Mouse (Mus musculus) forebrain, embryonic 15.5 days (tissue): ENCODE results near the gene Ccdc162. TPM values are rescaled to one million over a fixed set of nuclear protein-coding genes. Genes with fewer than 3 reads are reported as not detected.

Experiments
- ATAC-seq: fragments of 200-750 bp; cut with Nextera tagmentation; replicated peaks from 2 replicates; pipeline ENCODE4 v1.8.0; 2017; ENCODE audit warnings: mild to moderate bottlenecking, moderate TSS enrichment, moderate library complexity
- H3K27ac ChIP-seq: fragments of 300-500 bp; sonication (generic); replicated peaks from 2 replicates; pipeline ENCODE4 v1.5.1; 2015; ENCODE audit warnings: mild to moderate bottlenecking, inconsistent platforms
- H3K27me3 ChIP-seq: fragments of 300-500 bp; sonication (generic); 2 replicates; pipeline ENCODE4 v1.6.1; 2015; ENCODE audit warnings: inconsistent platforms
- H3K36me3 ChIP-seq: fragments of 300-500 bp; sonication (generic); 2 replicates; pipeline ENCODE4 v1.6.1; 2015; ENCODE audit warnings: mild to moderate bottlenecking, inconsistent platforms
- H3K4me1 ChIP-seq: fragments of 300-500 bp; sonication (generic); 2 replicates; pipeline ENCODE4 v1.6.1; 2015; ENCODE audit warnings: inconsistent platforms
- H3K4me2 ChIP-seq: fragments of 300-500 bp; sonication (generic); replicated peaks from 2 replicates; pipeline ENCODE4 v1.6.1; 2015; ENCODE audit warnings: mild to moderate bottlenecking, inconsistent platforms
- H3K4me3 ChIP-seq: fragments of 300-500 bp; sonication (generic); 2 replicates; pipeline ENCODE4 v1.5.1; 2015; ENCODE audit warnings: mild to moderate bottlenecking, inconsistent platforms
- H3K9ac ChIP-seq: fragments of 300-500 bp; sonication (generic); replicated peaks from 2 replicates; pipeline ENCODE4 v1.6.1; 2015; ENCODE audit warnings: mild to moderate bottlenecking, inconsistent platforms
- H3K9me3 ChIP-seq: fragments of 300-500 bp; sonication (generic); 2 replicates; pipeline ENCODE4 v1.6.1; 2016; ENCODE audit warnings: inconsistent platforms
- WGBS: fragments of 180-500 bp; shearing (Covaris S2); methylation state at CpG from one replicate; pipeline ENCODE4 v1.1.7; 2015; ENCODE audit warnings: mixed read lengths; 5-methylcytosine and 5-hydroxymethylcytosine counted together
- polyA plus RNA-seq: library from polyadenylated mRNA; unstranded; fragments of >200 nt; fragmentation: Nextera tagmentation; extraction: Ambion mirVana; gene quantifications from 2 replicates; pipeline ENCODE4 v1.2.1, GENCODE M21; 2015

Gene Ccdc162
- polyA plus RNA-seq, 1 experiment from 2014 or later, result 0.46 TPM

DNA sequence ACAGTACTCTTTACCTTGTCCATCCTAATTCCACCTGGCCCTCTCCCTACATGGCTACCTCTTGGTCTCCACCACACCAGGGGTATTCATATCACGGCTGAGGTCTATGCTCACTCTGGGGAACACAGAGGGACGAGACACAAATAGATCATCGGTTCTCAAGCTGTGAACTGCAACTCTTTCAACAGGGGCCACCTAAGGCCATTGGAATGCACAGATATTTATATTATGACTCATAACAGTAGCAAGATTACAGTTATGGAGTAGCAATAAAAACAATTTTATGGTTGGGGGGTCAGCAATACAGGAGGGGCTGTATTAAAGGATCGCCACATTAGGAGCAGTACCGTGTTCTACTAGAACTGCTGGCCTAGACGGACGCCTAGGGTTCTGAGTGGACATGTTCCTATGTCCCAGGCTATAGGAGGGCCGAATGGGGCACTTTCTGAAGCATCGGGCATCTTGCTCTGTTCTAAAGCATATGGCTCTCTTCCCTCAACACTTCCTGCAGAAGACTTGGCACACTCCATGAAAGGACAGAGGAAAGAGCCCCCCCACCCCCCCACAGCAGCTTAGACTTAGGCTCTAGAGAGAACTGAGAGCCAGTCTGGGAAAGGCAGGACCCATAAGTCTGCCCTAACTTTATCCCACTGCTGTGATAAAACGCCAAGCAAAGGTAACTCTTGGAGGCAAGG is 154.6 kb downstream of the Ccdc162 start:
- H3K27ac ChIP-seq, result no peak overlapping the region

DNA sequence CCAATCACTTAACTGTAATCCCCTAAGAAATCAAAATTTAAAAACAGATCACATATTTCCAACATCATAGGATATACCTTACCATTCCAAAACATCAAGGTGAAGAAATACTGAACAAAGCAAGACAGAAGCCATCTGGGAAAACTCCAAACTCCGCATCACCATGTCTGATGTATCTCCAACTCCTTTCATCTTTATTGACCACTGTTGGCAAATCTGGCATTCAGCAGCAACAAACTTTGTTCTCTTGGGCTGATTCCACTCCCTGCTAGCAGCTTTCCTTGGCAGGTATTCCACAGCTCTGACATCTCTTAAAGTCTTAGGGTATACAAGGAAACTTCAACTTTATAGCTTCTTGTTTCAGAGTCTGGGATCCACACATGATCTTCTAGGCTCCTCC is 158.0 kb downstream of the Ccdc162 start:
- Histone ChIP-seq H3K4me2 (no peak overlapping the region), H3K27ac (no peak overlapping the region), H3K27me3 (no peaks in the 10 kb centered on the region), H3K9me3 (0 out of 2 replicates have a peak, but pooled peaks cover 4% of the 10 kb centered on the region), H3K9ac (no peak overlapping the region), H3K4me1 (peaks cover 4% of the 10 kb centered on the region), H3K4me3 (no peak overlapping the region), H3K36me3 (no peaks in the 10 kb centered on the region)
- 90% methylated on average over 1 of the region's 1 CpGs for WGBS
- no peak for ATAC-seq

More for the DNA sequence above, 154.6 kb downstream of the Ccdc162 start:
- Histone ChIP-seq H3K36me3 (no peaks in the 10 kb centered on the region), H3K4me3 (no peak overlapping the region), H3K9ac (no peak overlapping the region), H3K9me3 (0 out of 2 replicates have a peak, but pooled peaks cover 4% of the 10 kb centered on the region), H3K4me2 (no peak overlapping the region), H3K27me3 (no peaks in the 10 kb centered on the region), H3K4me1 (no peaks in the 10 kb centered on the region)
- ATAC-seq, result no peak
- whole genome bisulfite sequencing, result 93% methylated on average over 10 of the region's 10 CpGs

- no peak overlapping the region for H3K9ac ChIP-seq
- WGBS, result 88% methylated on average over 3 of the region's 3 CpGs
- no peaks in the 10 kb centered on the region for H3K36me3 ChIP-seq
- no peak for ATAC-seq
- H3K4me1 ChIP-seq, result peaks cover 12% of the 10 kb centered on the region
- H3K4me3 ChIP-seq, result no peak overlapping the region
- no peak overlapping the region for H3K4me2 ChIP-seq
- no peak overlapping the region for H3K27ac ChIP-seq
- no peaks in the 10 kb centered on the region for H3K9me3 ChIP-seq
- no peaks in the 10 kb centered on the region for H3K27me3 ChIP-seq
Measured at GRCm38 (mm10) chr10:41555081-41555480, 161.4 kb downstream of the Ccdc162 start.

DNA sequence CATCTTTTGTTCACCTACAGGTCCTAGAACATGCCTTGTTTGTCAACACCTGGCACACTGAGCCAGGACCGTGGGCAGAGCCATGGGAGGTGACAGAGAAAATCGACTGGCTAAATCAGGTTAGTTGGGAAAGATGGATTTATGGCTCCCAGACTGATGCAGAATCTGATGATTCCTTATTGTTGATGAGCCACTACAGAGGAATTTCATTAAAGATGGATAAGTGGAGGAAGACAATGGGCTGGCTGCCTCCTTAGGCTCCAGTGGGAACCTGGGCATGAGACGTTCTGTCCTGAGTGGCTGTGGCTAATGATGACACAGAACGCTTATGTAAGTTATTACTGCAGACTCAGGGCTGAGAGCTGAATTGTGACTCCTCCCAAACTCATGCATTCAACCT is 162.7 kb downstream of the Ccdc162 start:
- Histone ChIP-seq H3K36me3 (no peaks in the 10 kb centered on the region), H3K9ac (no peak overlapping the region), H3K27ac (no peak overlapping the region), H3K4me1 (peaks cover 12% of the 10 kb centered on the region), H3K4me3 (no peak overlapping the region), H3K4me2 (no peak overlapping the region), H3K27me3 (no peaks in the 10 kb centered on the region), H3K9me3 (peaks cover 4% of the 10 kb centered on the region; the same call in 1 of the 2 replicates)
- 64% methylated on average over 4 of the region's 4 CpGs for WGBS
- no peak for ATAC-seq

DNA sequence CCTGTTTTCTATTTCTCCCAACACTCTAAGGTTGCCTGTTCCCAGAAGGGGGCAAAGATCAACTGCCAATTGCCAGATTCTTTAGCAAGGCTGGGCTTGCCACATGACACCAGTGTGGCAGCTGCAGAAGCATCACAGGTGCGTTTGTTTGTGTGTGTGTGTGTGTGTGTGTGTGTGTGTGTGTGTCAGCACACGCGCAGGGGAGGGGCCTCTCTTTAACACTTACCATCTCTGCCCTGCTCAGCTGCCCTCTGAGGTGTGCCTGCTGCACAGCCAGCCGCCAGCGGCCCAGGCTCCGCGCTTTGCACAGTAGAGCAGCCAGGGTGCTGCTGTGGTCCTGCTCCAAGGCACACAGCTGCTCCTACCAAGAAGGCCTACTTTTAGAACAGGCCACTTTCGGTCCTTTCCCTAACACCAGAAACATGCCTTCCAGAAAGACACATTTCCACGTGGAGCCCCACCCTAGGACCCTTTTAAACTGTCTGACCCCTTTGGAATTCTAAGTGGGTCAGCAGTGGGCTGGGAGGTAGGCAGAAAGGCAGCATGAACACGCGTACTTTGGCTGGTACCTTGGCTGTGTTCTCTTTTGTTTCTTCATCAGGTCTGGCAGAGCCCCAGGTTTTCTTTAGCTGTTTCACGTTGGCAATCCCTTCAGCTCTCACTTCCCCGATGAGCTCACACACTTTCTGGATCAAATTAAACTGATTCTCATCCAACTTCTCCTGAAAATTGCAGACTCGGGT is 163.4 kb downstream of the Ccdc162 start:
- Histone ChIP-seq H3K9me3 (peaks cover 4% of the 10 kb centered on the region; the same call in 1 of the 2 replicates), H3K9ac (no peak overlapping the region), H3K27ac (no peak overlapping the region), H3K4me1 (peaks cover 12% of the 10 kb centered on the region), H3K4me2 (no peak overlapping the region), H3K27me3 (no peaks in the 10 kb centered on the region), H3K4me3 (no peak overlapping the region), H3K36me3 (no peaks in the 10 kb centered on the region)
- ATAC-seq, result peak; percentile 64; the same call in 1 of the 2 replicates
- 29% methylated on average over 14 of the region's 14 CpGs for WGBS

DNA sequence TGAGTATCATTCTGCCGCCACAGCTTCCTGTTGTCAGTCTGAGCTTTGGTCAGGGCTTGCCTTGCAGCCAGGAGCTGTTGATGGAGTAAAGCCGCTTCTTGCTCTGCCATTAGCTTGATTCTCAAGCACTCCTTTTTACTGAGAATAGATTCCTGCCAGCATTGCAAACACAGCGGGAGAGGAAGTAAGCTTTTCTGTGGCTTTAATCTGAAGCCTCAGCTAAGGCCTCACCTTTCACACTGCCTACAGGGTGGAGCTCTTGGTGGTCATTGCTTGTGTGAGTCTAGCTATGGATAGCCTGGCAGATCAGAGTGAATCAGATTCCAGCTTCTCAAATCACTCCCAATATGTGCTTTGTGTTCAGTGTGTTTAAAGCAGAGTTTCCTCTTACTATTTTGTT is 164.1 kb downstream of the Ccdc162 start:
- no peak overlapping the region for H3K4me3 ChIP-seq
- no peaks in the 10 kb centered on the region for H3K36me3 ChIP-seq
- peaks cover 4% of the 10 kb centered on the region; the same call in 1 of the 2 replicates for H3K9me3 ChIP-seq
- no peak overlapping the region for H3K9ac ChIP-seq
- no peak overlapping the region for H3K4me2 ChIP-seq
- ATAC-seq, result no peak
- H3K27ac ChIP-seq, result no peak overlapping the region; the same call in 1 of the 2 replicates
- 11% methylated on average over 3 of the region's 3 CpGs for WGBS
- no peaks in the 10 kb centered on the region for H3K27me3 ChIP-seq
- H3K4me1 ChIP-seq, result peaks cover 12% of the 10 kb centered on the region

- Histone ChIP-seq H3K27ac (no peak overlapping the region), H3K4me3 (no peak overlapping the region), H3K27me3 (no peaks in the 10 kb centered on the region), H3K9me3 (peaks cover 4% of the 10 kb centered on the region; the same call in 1 of the 2 replicates), H3K9ac (no peak overlapping the region), H3K4me1 (peaks cover 12% of the 10 kb centered on the region), H3K4me2 (no peak overlapping the region), H3K36me3 (no peaks in the 10 kb centered on the region)
- no peak for ATAC-seq
- WGBS, result 81% methylated on average over 7 of the region's 7 CpGs
Measured at GRCm38 (mm10) chr10:41550711-41551110, 165.7 kb downstream of the Ccdc162 start.

- H3K4me2 ChIP-seq, result no peak overlapping the region
- 72% methylated on average over 13 of the region's 13 CpGs for WGBS
- no peaks in the 10 kb centered on the region for H3K27me3 ChIP-seq
- H3K36me3 ChIP-seq, result no peaks in the 10 kb centered on the region
- H3K9ac ChIP-seq, result no peak overlapping the region
- H3K4me1 ChIP-seq, result peaks cover 8% of the 10 kb centered on the region
- H3K4me3 ChIP-seq, result no peak overlapping the region
- no peak overlapping the region for H3K27ac ChIP-seq
- H3K9me3 ChIP-seq, result peaks cover 4% of the 10 kb centered on the region; the same call in 1 of the 2 replicates
- no peak for ATAC-seq
Measured at GRCm38 (mm10) chr10:41546396-41547165, 169.9 kb downstream of the Ccdc162 start.

DNA sequence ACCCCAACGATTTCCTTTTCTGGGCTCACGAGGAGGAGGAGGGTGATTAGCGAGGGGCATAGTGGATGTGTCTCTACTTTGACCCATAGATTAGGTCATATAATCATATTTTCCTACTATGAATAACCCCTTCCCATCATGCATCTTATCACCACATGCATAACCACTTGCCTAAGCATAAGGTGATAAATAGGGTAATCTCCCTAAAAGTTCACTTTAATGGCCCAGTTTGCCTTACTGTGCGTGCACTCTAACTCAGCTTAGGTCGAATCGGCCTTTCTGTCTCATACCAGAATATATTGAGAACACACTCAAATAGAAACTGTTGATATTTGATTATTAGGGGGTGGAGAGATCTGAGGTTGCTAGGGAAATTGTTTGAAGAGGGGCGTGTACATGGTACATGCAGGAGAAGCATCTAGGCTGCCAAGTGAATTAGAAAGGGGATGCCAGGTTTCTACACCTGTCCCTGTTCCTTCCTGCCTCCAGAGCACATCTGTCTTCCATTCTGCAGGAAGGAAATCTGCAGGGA is 171.1 kb downstream of the Ccdc162 start:
- no peak overlapping the region for H3K4me2 ChIP-seq
- H3K9me3 ChIP-seq, result peaks cover 4% of the 10 kb centered on the region; the same call in 1 of the 2 replicates
- H3K27me3 ChIP-seq, result no peaks in the 10 kb centered on the region
- H3K36me3 ChIP-seq, result no peaks in the 10 kb centered on the region
- no peak overlapping the region for H3K27ac ChIP-seq
- peaks cover 8% of the 10 kb centered on the region for H3K4me1 ChIP-seq
- no peak overlapping the region for H3K9ac ChIP-seq
- 61% methylated on average over 7 of the region's 7 CpGs for WGBS
- H3K4me3 ChIP-seq, result no peak overlapping the region
- ATAC-seq, result no peak

GRCm38 (mm10) chr10:41544481-41545190 is 171.8 kb downstream of the Ccdc162 start:
- H3K27ac ChIP-seq, result no peak overlapping the region
- H3K9me3 ChIP-seq, result peaks cover 4% of the 10 kb centered on the region; the same call in 1 of the 2 replicates
- no peaks in the 10 kb centered on the region for H3K36me3 ChIP-seq
- H3K4me3 ChIP-seq, result no peak overlapping the region
- peaks cover 8% of the 10 kb centered on the region for H3K4me1 ChIP-seq
- ATAC-seq, result no peak
- WGBS, result 5% methylated on average over 7 of the region's 7 CpGs
- H3K27me3 ChIP-seq, result no peaks in the 10 kb centered on the region
- no peak overlapping the region for H3K9ac ChIP-seq
- H3K4me2 ChIP-seq, result no peak overlapping the region

GRCm38 (mm10) chr10:41543844-41544243 is 172.6 kb downstream of the Ccdc162 start:
- Histone ChIP-seq H3K4me2 (no peak overlapping the region), H3K4me3 (no peak overlapping the region), H3K27me3 (no peaks in the 10 kb centered on the region), H3K9me3 (no peaks in the 10 kb centered on the region), H3K4me1 (peaks cover 8% of the 10 kb centered on the region), H3K36me3 (no peaks in the 10 kb centered on the region), H3K9ac (no peak overlapping the region), H3K27ac (no peak overlapping the region)
- no peak for ATAC-seq
- 77% methylated on average over 2 of the region's 2 CpGs for WGBS
